Mouse (Mus musculus) olfactory bulb, adult 2 months (tissue): ENCODE data around the gene Slc9a8.

Experiments used
- CTCF ChIP-seq: fragments of 200-500 bp; IDR thresholded peaks from 2 replicates; pipeline ENCODE4 v1.5.1; 2012; ENCODE audit warnings: low read depth, mild to moderate bottlenecking, low read length, moderate library complexity; ENCODE audit not compliant: insufficient read depth
- POLR2A ChIP-seq: fragments of 200-500 bp; IDR thresholded peaks from 2 replicates; pipeline ENCODE4 v1.6.1; 2012; ENCODE audit warnings: mild to moderate bottlenecking, low read depth, low read length, moderate library complexity; ENCODE audit not compliant: insufficient read depth

- no peak for TF ChIP-seq CTCF
- no peak for TF ChIP-seq POLR2A
Observed at GRCm38 (mm10) chr2:167476200-167476688, 54.7 kb downstream of the Slc9a8 start.
